Mouse (Mus musculus): ENCODE measurements around the gene Tnpo3.

DNA sequence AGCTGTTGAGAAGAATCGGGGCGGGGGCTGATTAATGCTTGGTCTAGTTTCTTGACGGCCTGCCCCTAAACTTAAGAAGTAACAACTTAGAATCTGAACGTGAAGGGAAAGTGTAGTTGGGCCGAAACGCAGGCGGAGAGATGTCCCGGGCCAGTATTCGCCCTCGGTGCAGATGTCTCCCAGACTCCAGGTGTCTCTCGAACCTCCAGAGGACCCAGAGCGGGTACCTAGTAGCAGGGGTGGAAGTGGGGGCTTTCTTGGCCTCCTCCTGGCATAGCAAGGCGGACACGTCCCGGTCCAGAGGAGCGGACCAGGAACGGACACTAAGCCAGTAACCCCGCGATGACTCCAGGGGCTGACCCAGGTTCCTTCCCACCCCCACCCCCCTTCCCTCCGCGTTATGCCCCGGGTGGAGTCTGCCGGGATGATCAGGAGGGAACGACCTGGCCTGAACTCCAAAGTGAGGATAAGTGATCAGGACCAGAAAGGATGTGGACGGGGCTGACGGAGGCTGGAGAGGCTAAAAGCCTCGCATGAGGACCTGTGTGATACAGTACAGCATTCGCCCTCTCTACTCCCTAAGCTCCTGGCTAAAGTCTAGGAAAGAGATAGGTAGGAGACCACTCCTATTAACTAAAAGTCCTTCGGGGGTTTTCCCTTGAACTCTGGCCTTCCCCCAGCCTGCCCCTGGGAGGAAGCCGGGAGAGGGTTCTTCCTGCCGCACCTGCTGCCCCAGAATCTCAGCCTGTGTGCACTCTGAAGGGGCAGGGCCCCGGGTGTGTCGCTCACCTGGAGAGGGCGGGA, 82.1 kb downstream of the Tnpo3 start:
- TF ChIP-seq CTCF (IDR thresholded peaks at IDR 0.05; ENCODE audit: borderline replicate concordance, extremely low read depth, insufficient read depth, insufficient read length) (no peak), POLR2A (IDR thresholded peaks at IDR 0.05; ENCODE audit: borderline replicate concordance, extremely low read depth, insufficient read depth, insufficient read length, poor library complexity, severe bottlenecking) (no peak)

Measured in brain, embryonic 14.5 days (tissue).